Mouse (Mus musculus) common myeloid progenitor, adult 5-6 weeks (primary cell): ENCODE measurements around the gene Jmjd8. TPM values are rescaled to one million over a fixed set of nuclear protein-coding genes. Genes with fewer than 3 reads are reported as not detected.
"Not testable (repeated sequence)": the region's sequence is repeated elsewhere in the genome, so short reads cannot be mapped to it uniquely, and the experiment has no call there.

Experiments used
- ATAC-seq: replicated peaks from 2 replicates; pipeline ENCODE4 v1.8.0; 2016; ENCODE audit warnings: low read depth, mild to moderate bottlenecking, moderate TSS enrichment, inconsistent platforms; ENCODE audit not compliant: poor library complexity, severe bottlenecking
- total RNA-seq: library from RNA; stranded (forward); fragments of 200-1000, 187-1606 nt; gene quantifications from 2 replicates; pipeline ENCODE4 v1.2.3, GENCODE M21; 2017

Jmjd8 gene
- total RNA-seq, 1 experiment from 2014 or later: 15.4 TPM

- ATAC-seq: not testable (repeated sequence)
These were observed 21.2 kb upstream of the Jmjd8 start for GRCm38 (mm10) chr17:25807452-25807851.

- no peak for ATAC-seq
These were observed 20.6 kb upstream of the Jmjd8 start for GRCm38 (mm10) chr17:25808028-25808427.

GRCm38 (mm10) chr17:25808789-25809605 lies 19.7 kb upstream of the Jmjd8 start, which contains the start of gene Fbxl16:
Gene Fbxl16, plus strand, starts transcription at chr17:25809085.
- no peak for ATAC-seq

- peak; percentile 28; the same call in 1 of the 2 replicates for ATAC-seq
These were observed 18.9 kb upstream of the Jmjd8 start for GRCm38 (mm10) chr17:25809606-25810340.

- ATAC-seq: no peak
These were observed 17.8 kb upstream of the Jmjd8 start for GRCm38 (mm10) chr17:25810890-25811289.

GRCm38 (mm10) chr17:25813471-25813870 lies 15.2 kb upstream of the Jmjd8 start:
- ATAC-seq: peak; percentile 90

GRCm38 (mm10) chr17:25817662-25818061 lies 11.0 kb upstream of the Jmjd8 start:
- no peak for ATAC-seq

GRCm38 (mm10) chr17:25818851-25819780 lies 9.6 kb upstream of the Jmjd8 start:
- ATAC-seq: peak; percentile 33; the same call in 1 of the 2 replicates

- ATAC-seq: peak; percentile 85
These were observed 5.2 kb upstream of the Jmjd8 start, which contains the start of gene Wdr24 for GRCm38 (mm10) chr17:25823452-25823851. Gene Wdr24, plus strand, starts transcription at chr17:25823627.

- no peak for ATAC-seq
These were observed 4.1 kb upstream of the Jmjd8 start for GRCm38 (mm10) chr17:25824362-25825142.

- ATAC-seq: no peak
These were observed 3.4 kb upstream of the Jmjd8 start for GRCm38 (mm10) chr17:25825311-25825710.

- ATAC-seq: no peak
These were observed 2.6 kb upstream of the Jmjd8 start for GRCm38 (mm10) chr17:25825984-25826570.

GRCm38 (mm10) chr17:25827011-25827410 lies 1.7 kb upstream of the Jmjd8 start:
- ATAC-seq: no peak

GRCm38 (mm10) chr17:25827546-25828222 lies 983 bp upstream of the Jmjd8 start:
- no peak for ATAC-seq

- ATAC-seq: no peak
These were observed 458 bp upstream of the Jmjd8 start for GRCm38 (mm10) chr17:25828223-25828594.

- no peak for ATAC-seq
These were observed 921 bp downstream of the Jmjd8 start for GRCm38 (mm10) chr17:25829558-25830017.

GRCm38 (mm10) chr17:25830200-25830753 lies 1.6 kb downstream of the Jmjd8 start:
- ATAC-seq: no peak
